Mouse (Mus musculus) frontal cortex, adult (tissue): ENCODE results near the gene Top2a.
A peak's percentile ranks its signal among the peaks of the same experiment; 100 is the strongest.

Experiments used
- ATAC-seq: cut with Nextera tagmentation; 2 replicates; pipeline ENCODE4 v1.9.2; 2017; ENCODE audit warnings: mild to moderate bottlenecking, moderate library complexity, mixed read lengths; ENCODE audit not compliant: low TSS enrichment

Top2a gene

DNA sequence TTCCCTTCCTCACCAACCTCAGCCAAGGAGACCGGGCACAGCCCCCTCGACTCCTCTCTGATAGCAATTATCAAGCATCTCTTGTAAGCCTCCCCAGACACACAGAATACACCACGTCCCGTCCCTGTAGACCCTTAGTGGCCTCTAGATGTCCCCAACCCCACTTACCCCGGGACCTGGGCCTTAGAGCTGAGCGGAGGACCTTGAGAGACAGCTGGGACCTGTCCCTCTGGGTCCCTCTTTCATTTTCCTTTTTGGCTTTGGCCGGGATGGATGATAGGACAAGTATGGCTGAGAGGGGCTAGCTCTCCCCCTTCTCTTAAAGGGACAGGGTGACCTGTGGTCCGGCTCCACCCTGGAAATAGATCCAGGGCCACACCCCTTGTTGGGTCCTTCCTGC, 40.4 kb downstream of the Top2a start:
- no peak for ATAC-seq

DNA sequence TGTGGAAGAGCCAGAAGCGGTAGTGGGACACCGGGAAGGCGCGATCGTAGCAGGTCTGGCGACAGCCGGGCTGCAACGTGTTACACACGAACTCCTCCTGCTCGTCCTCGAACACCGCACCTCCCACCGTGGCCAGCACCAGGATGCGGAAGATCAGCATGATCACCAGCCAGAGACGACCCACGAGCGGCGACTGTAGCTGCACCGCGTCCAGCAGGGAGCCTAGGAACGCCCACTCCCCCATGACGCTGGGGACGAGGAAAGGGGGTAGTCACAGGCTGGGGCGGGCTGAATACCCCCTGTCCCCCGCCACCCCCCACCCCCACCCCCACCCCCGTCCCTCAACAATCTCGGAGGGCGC, 41.2 kb downstream of the Top2a start, which contains the start of gene Gjd3:
Gene Gjd3 (minus strand): TSS at position 244 of the 361 bp plus-strand sequence.
- ATAC-seq, result no peak

DNA sequence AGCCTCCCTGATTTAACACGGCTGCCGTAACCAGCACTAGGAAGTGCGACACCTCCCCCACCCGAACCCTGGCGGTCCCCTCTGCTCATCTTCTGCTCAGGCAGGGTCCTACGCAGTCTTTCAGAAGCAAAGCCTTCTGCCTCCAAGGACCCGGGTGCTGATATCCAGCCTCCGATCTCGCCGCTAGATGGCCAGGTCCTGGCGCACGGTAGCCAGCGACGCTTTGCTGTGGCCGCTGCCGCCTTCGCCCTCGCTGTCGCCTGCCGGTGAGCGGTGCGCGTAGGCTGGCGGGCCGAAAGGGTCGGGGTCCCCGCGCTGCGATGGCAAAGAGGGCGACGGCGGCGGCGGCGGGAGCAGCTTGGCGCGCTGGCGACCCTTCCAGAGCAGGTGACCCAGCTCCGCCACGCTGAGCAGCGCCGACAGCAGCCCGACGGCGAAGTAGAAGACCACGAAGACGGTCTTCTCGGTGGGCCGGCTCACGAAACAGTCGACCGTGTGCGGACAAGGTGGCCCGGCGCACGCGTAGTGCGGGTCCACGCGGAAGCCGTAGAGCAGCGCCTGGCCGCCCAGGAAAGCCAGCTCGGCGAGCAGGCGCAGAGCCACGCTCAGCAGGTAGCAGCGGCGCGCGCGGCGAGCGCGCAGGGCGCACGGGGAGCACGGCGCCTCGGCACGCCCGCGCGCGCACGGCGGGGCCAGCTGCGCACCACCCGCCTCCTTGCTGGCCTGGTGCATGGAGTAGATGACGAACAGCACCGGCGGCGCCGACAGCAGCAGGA, 41.8 kb downstream of the Top2a start:
- ATAC-seq, result peak; percentile 83

DNA sequence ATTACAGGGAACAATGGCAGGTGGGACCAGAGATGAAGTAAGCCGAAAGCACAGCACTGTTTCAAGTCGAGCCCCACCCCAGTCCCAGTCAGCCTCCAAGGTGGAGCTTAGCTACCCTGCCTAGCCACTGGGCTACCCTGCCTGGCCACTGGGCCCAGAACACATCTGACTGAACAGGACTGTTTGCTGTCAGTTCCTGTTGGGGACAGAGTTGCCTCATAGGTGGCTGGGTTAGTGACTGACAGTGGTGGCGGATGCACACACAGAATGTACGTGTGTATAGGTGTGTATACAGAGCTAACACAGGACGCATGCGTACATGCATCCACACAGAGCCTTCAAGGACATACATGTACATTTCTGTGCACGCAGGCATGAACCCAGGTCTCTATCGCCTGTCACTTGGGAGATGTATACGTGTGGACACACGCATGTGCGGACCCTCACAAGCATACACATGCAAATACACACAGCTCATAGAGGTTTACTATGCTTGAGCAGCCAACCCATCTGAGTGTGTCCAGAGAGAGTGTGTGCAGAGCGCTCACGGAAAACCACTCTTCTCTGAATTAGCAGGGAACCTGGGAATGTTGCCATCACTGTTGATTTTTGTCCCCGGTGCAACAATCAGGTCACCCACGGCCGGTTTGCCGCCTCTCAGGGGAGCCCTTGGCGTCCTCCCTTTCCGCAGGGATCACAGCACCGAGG, 42.5 kb downstream of the Top2a start:
- peak; percentile 42 for ATAC-seq

DNA sequence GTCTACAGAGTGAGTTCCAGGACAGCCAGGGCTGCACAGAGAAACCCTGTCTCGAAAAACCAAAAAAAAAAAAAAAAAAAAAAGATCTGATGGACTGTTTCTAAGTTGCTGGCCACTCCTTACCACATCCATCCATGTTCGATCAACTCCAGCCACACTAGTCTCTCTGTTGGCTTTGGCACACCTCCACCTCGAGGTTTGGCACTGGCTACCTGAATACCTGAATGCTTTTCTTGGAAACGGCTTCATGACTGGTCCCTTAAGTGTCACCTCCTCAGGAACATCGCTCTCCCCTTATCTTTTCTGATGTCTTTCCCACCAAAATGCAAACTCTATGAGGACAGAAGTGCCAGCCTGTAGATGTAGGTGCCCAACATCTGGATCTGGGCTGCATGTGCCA, 44.6 kb downstream of the Top2a start:
- no peak for ATAC-seq

DNA sequence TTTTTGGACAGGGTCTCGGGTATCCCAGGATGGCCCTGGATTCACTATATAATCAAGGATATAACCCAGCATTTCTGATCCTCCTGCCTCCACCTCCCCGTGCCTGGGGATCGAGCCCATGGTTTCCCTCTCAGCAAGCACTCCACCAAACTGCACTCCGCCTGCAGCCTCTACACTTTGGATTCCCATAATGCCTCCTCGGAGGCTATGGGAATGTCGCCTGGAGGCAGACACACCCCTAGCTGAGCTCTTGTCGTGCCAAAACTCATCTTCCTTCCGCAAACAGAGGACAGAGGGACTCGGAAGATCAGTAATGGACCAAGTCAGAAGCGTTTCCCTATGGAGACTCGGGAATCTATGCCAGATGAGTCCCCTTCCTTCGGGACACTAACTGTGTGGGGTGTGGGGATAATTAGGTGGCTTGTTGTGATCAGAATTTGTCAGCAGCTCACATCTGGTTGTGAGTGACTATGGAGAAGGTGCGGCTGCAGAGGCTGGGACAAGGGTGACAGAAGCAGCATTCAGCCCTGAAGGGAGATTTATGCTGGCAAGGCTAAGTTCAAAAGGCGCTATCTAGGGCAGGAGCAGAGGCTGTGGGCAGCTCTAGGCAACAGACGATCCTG, 45.4 kb downstream of the Top2a start:
- no peak for ATAC-seq

DNA sequence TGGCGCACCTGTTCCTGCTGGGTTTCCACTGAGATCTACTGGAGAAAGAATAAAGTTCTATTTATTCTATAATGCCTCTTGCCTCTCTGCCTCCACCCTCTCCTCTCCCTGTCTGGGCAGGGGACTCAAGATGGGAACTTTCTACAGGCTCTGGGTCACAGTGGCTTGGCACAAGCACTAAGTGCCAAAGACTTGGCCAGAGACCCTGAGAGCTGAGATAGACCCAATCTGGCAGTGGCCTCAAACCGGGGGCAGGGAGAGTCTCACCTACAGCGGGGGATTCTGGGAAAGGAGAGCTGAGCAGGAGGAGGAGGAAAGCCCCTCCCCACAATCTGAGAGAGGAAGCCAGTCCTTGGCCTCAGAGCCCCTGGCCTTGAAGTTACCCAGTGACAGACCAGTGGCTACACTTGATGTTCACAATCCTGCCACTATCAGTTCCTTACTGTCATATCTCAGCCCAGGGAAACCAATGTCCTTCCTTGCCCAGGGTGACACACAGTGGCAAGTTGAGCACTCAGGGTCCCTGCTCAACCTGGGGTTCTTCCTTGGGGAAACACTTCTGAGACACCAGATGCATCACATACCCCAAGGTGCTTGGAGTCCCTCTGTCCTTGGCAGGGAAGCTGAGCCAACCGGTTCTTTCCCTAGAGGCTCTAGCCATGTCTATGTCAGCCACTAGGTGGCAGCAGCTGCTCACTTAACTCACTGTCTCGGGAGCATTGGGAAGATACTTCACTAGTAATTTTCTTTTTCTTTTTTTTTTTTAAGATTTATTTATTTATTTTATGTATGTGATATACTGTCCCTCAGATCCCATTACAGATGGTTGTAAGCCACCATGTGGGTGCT, 48.9 kb downstream of the Top2a start:
- ATAC-seq, result peak; percentile 76

DNA sequence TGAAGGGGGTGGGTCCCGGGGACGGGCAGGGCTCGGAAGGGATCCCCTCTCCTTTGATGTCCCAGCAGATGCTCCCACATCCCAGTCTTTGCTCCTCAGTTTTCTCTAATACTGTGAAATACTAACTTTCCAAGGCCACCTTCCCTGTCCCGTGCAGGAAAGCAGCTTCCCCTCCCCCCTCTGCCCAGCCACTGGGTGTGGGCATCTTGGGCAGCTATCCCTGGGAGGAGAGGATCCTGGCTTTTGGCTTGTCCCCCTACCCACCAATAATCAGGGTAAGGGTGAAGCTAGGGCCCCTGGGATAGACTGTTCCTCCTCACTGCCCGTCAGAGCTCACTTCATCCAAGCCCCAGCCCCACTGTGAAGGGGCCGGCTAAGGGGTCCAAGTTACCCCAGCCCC, 49.8 kb downstream of the Top2a start:
- ATAC-seq, result no peak

DNA sequence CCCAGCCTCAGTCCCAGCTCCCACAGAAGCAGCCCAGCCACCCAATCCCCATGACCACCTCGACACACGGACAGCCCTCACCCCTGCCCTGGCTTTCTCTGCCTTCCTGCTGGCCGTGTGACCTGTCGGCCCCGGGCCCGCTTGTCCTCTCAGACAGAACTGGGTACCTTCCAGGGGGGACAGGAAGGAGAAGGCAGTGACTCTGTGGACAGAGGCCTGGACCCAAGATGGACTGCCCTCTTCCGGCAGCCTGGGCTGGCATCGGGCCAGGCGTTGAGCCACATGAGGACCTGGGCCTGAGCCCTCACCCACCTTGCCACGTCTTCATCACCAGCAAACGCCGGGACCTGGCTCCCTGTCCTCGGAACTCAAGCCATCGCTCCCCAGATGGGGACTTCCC, 50.4 kb downstream of the Top2a start:
- no peak for ATAC-seq

DNA sequence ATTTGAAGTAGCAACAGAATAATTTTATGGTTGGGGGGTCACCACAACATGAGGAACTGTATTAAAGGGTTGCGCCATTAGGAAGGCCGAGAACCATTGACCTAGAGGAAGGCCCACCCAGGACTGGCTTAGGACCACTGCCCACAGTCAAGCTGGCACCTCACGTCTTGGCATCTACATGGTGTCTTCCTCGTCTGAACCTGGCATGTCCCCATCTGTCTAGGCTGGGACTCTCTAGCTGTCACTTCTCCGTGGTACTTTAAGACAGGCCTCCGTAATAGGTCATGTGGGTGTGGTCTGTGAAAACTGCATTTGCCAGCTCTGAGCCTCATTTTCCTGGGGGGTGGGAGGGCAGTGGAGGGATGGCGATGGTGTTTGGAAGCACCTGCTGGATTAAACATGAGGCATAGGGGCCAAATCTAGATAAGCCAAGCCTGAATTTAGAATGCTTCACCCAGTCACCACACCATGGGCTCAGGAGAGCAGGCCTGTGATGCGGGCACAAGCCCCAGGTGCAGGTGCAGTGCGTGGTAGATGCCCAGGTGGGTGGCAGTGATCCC, 51.1 kb downstream of the Top2a start:
- ATAC-seq, result no peak

DNA sequence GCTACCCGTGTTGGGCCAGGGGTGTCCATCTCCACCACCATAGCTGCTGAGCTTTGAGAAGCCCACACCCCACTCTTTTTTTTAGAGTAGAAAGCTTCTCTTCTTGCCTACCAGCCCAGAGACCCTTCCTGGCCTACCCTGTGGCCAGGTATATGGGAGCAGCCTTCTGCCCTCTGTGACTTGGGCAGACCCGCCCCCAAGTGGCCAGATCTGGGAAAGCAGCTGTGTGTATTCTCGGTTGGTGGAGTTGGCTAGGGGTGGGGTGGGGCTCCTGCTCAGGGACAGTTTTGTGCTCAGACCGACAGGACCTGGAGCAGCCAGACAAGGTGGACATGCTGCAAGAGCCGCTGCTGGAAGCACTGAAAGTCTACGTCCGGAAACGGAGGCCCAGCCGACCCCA, 51.8 kb downstream of the Top2a start:
- ATAC-seq, result no peak

DNA sequence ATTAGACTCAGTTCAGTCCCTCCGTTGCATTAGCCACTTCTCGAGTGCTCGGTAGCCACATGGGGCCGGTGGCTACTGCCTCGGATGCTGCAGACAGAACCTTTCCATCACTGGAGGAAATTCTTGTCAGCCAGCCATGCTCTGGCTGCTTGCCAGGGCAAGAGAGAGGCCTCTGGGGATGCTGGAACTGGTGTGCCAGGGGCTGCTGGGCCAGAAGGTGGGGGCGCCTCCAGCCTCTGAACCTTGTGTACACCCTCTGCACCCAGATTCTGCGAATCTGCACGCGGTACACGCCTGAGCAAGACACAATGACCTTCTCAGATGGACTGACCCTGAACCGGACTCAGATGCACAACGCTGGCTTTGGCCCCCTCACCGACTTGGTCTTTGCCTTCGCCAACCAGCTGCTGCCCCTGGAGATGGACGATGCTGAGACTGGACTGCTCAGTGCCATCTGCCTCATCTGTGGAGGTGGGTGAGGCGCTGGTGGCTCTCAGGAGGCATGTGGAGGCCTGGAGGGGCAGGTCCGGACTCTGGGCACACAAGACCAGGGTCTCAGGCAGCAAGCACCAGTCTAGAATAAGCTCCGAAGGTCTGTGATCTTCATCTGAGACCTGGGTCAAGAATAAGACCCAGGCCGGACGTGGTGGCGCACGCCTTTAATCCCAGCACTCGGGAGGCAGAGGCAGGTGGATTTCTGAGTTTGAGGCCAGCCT, 52.5 kb downstream of the Top2a start:
- ATAC-seq, result no peak

DNA sequence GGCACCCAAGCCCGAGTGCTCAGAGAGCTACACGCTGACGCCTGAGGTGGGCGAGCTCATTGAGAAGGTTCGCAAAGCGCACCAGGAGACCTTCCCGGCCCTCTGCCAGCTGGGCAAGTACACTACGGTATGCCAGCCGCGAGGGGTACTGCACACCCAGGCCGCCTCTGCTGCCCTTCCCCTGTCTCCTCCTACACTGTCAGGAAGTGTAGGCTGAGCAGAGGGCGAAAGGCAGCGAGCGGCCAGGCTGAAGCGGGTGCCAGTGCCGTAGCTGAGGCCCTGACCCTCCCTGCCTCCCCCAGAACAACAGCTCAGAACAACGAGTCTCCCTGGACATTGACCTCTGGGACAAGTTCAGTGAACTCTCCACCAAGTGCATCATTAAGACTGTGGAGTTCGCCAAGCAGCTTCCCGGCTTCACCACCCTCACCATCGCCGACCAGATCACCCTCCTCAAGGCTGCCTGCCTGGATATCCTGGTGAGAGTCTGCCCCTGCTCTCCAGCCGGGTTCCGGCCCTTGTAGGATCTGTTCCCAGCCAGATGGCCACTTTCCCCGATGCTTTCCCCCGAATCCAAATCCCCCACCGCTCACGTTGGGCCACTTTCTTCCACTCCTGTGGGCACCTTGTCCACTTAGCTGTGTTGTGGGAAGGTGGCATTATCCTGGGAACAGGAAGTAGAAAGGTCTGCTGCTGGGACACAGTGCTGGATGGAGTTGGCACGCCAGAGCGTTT, 53.6 kb downstream of the Top2a start:
- no peak for ATAC-seq

DNA sequence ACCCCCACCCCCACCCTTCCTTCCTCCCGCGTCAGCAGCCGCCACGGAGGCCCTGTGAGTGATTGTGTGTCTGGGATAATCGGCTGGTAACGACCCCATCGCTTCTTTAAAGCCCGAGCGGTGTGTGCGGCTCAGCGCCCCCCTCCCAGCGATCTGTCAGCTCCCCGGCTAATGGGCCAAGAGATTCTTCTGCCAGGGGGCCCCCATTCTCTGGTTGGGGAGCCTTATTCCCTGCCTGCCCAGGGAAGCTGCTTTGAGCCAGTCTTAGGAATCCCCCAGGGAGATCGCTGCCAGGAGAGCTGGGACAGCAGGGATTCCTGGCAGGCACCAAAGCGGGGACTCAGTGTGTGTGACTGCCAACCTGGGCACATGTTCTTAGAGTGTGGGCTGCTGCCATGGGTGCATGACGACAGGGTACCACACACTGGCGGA, 54.5 kb downstream of the Top2a start:
- ATAC-seq, result peak; percentile 63

DNA sequence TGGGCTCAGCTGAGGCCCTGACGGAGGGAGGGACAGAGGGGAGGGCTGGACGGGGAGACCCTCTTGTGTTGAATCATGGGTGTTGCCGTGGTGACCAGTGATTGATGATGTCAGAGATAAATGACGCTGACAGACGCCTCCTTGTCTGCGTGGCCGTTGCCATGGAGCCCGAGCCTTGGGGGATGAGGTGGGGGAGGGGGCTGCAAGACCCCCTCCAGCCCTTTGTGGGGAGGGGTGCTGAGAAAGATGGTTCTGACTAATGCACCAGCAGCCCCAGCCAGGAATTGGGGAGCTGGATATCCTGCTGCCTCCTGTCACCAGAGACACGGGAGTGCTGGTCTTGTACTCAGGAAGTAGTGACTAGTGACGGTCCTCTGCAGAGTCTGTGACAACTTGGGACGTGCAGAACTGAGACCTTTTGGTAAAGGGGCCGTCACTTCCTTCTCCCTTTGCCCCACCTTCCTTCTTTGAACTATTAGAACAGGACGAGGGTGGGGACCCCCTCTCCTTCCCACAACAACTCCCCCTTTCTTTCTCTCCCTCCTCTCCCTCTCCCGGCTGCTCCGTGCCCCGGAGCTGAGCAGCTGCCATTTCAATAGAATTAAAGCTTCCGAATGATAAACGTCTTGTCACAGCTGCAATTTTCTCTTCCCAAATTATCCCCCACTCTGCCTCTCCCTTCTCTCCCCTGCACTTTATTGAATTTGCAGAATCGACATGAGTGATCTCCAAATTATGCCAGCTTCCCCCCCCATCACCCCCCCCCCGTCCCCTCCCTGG, 55.1 kb downstream of the Top2a start:
- ATAC-seq, result no peak

DNA sequence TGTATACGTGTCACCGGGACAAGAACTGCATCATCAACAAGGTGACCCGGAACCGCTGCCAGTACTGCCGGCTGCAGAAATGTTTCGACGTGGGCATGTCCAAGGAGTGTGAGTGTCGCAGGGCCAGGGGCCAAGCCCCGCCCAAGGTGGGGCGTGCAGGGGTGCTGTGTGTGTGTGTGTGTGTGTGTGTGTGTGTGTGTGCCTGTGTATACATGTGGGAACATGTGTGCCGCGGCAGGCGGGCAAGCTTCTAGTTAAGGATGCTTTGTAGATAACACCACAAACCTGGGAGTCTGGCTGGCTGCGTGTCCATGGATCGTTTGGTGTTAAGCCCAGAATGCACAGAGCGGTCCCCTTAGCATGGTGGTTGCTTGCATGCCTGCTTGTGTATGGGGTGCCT, 55.9 kb downstream of the Top2a start:
- no peak for ATAC-seq

DNA sequence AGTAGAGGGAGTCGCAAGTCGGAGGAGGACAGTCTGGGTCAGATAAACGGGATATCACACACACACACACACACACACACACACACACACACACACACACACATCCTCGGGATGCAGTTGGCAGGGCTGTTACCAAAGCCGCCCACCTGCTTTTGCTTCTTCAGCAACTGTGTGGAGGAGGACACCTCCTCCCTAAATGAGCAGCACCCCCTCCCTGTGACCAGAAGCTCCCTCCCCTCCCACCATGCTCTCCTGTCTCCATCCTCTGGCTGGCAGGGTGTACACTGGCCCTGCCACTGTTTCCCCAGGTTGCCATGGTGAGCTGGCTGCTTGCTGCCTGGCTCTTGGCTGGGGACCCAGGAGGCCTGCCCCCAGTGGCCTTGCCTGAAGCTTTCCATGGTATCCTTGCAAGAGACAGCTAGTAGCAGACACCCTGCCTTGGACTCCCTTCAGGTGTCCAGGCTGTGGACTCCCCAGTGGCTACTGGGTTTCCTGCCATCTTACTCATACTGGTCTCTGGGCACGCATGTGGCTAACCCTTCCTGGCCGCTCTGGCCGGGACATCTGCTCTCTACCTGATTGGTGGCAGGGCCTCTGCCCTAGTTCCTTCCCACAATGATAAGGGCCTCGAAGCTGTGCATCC, 57.4 kb downstream of the Top2a start:
- peak; percentile 39 for ATAC-seq

DNA sequence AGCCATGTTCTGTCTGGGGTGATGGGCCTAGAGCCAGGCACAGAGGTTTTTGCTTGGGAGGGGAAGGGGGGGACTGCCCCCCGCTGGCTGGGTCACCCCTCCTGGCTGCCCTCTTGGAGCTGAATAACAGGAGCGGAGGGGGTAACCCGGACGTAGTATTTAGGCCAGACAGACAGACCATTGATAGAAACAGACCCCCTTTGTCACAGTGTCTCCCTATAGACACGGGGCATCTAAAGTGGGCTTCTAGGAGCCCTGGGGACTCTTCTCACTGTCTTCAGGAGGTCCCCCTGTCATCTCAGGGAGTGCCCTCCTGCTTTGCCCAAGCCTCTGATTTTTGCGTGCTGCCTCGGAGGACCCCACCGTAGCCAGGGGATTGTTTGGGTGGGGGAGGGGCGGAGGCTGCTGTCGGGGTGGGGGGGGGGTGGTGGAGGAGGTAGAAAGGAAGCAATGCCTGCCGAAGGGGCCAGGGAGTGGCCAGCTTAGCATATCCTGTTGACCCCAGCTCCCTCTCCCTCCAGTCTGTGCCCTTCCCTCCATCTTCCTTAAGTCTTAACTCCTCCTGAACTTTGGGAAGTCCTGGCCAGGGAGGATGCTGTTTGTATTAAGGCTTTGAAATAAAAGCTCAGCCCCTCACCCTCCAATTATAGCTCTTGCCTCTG, 58.4 kb downstream of the Top2a start:
- ATAC-seq, result no peak
